Mouse (Mus musculus): ENCODE measurements around the gene Cryaa.

Gene Cryaa

DNA sequence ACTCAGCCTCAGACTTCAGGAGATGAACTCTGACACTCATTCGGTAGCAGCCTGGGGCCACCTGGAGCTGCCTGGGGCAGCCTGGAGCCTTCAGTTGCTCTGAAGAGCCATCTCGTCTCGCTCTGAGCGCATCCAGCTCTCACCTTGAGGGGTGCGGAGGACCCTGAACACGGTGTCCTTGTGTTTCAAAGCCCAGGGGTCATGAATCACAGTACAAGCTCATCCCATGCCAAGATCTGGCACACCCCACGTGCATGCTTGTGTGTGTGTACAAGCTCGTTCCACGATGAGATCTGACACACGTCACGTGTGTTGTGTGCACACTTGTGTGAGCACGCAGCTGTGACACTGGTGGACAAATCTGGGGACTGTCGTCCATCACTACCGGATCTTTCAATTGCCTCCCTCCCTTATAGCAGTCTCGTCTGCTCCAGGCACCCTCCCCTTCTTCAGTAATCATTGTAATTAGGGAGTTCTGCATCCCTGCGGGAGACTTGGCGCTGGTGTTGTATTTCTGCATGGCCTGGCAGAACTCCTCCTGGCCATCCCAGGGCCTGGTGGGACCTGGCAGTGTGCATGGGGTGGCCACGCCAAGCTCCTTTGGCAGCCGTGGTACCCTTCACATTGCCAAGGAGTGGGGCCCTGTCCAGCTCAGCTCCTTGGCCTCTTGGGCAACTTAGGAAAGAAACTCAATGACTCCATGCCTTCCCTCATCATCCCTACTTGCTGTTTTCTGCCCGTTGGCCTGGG, 27.8 kb downstream of the Cryaa start:
- CTCF ChIA-PET = no interaction called here

DNA sequence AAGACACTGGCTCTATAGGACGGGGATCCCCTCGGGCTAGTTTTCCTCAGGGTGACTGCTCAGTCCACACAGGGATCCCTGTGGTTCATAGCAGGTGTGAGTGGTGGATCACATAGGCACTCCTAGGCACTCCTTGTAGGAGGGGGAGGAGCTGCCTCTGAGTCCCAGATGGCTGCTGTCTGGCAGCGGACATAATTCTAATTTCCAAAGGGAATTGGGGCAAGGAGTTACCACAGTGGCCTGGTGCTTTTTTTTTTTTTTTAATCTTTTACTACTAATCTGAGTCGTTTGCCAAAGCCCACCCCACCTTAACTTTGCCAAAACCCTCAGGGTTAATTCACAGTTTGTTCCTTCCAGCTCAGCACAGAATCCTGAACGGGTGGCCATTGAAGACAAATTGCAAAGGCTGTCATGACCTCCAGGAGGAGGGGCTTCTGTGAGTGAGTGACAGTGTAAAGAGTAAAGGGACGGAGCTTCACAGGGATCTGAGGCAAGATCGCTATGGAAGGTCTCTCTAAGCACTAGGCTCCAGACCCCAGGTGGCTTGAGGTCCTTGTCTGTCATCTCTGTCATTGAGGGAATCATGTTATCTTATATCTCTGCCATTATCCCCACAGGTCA, 31.6 kb downstream of the Cryaa start:
- CTCF ChIA-PET = no interaction called here

DNA sequence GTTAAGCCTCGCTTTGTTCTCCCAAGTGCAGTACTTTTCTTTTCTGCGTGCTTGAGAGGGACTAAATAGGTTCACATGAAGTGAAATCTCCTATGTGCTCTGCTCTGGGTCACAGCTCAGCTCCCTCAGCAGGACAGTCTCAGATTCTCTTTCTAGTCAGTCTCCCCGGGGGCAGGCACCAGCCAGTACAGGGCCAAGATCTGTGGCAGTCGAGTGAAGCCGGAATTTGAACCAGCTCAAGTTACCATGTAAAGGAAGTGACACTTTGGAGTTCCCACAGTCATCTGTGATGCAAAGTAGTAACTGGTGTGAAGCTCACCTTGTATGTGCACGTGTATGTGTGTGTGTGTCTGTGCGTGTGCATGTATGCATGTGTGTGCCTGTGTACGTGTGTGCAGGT, 32.8 kb downstream of the Cryaa start:
- CTCF ChIA-PET = no interaction called here

DNA sequence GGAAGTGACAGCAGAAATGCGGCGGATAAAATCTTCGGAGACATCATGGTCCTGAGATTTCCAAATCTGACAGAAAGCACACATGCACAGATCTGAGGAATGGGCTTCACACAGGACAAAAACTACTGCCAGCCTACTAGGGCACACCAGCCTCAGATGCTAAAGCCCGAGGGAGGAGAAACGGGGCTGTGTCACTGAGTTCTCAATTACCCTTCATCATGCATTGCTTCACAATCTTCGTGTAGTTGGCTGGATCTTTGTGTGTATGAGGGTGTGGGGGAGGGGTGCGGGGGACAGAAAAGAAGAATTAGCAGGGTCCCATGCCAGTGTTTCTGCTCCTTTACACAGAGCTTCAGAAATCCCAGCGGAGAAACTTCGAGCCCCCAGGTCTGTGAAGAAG, 36.1 kb downstream of the Cryaa start:
- CTCF ChIA-PET = no interaction called here

DNA sequence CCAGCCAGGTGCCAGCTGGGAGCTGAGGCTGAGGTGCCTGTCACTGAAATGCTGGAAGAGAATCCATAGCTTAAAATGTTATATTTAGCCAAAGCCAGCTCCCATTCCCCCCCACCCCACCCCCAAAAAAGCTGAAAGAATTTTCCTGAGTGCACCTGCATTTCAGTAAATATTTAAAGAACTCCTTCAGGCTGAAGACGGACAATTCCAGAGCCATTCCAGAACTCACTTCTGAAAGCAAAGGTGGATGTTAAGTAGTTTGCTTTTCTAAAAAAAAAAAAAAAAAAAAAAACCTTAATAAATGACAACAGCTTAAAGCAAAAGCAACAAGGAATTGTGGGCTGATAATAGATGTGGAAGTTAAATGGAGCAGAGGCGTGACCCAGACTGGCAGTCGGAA, 36.5 kb downstream of the Cryaa start:
- CTCF ChIA-PET = interaction anchor here (0.6 kb wide), 1 partner anchor 862 kb away, joined by 3 read pairs; no protein-coding TSS in a partner anchor

DNA sequence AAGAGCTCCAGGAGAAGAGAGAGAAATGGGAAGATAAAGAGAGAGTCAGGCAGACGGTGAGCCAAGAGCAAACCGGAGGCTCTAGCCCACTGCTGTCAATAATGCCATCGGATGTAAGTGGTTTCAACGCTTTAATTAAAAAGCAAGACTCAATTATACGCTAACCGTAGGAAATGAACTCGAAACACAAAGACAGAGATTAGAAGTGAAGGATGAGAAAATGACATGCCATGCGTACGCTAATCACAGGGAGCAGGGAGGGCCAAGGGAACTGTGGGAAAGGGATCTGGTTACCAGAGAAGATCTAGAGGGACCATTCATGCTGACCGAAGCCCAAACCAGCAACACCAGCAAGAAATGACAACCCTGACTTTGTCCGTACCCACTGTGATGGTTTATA, 37.4 kb downstream of the Cryaa start:
- CTCF ChIA-PET = no interaction called here

DNA sequence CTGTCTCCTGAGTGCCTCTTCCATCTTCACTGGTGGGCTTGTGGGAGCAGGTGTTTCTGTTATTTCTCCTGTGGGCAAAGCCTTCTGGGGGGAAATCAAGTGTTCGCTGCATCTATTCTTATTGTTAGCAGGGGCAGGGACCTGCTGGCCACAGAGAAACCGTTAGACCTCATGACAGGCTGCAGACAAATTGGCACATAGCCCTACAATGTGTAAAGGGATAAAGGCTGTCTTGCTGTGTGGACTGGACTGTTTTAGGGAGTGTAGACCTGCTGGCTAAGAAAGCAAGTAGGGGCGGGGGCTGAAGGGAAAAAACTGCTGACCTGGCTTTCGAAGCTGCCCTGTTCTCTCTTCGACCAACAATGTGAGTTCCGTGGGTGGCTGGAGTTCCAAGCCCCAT, 44.0 kb downstream of the Cryaa start:
- CTCF ChIA-PET = no interaction called here

DNA sequence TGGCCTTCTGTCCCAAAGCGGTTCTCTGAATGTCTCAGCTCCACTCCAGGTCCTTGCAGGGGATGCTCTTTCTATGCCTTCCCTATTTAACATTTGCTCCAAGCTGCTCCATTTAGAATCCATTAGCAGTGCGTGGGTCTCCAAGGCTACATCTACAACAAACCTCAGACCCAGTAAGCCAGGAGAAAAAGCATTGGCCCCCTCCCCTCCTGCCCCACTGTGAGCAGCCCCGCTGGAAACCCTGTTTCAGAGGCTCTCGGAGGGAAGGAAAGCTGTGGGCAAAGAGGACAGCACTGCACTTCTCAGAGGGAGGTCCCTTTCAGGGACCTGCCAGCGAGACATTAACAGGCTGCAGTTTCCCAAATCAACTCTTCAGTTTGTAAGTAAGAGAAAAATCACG, 47.8 kb downstream of the Cryaa start:
- CTCF ChIA-PET = no interaction called here

DNA sequence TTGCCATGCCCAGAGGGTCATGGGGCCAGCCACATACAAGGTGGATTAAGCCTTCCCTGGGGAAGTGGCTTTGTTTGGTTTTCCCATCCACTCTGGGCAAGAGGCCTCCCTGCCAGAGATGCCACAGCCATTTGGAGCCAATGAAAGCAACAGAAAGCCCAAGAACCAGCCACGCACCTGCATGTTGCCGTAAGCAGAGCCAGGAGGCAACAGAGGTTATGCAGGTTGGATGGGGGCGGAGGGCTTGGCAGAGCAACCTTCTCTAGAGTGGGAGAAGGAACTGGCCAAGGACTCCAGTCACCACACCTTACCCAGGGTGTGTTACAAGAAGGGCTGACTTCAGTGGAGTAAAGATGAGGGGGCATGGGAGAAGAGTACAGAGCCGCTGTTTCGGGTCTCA, 48.6 kb downstream of the Cryaa start:
- CTCF ChIA-PET = no interaction called here

DNA sequence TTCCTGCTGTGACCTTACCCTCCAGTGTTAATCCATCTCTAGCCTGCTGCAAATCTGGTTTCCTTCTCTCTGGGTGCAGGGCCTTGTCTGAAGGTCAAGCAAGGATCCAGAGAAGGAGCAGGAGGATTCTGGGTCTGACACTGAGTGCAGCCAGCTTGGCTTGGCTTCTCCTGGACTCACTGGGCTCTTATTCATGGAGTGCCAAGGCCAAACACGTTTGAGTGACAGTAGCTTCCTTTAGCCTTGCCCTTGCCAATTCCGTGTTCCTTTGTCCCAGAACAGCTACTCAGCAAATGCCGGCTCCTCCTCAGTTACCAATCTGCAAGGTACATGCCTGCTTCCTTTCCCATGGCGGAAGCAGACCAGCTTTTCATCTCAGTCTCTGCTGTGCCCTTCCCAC, 49.6 kb downstream of the Cryaa start:
- CTCF ChIA-PET = no interaction called here

DNA sequence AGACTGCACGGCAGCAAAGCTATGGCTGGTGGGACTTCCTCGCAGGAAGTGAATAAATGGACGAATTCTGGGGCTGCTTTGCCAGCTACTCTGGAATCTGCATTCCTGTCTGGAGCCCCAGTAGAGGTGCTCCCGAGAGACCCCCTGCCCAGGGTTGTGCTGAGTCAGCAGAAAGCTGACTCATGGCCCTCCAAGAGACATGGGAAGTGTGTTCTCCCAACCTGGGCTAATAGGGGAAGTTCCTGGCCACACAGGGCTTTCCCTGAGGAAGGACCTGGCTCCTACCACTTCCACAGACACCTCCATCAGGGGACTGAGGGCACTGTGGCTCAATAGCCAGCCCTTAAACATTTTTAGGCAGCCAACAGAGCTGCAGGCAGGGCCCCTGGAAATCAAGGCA, 50.4 kb downstream of the Cryaa start:
- CTCF ChIA-PET = no interaction called here

DNA sequence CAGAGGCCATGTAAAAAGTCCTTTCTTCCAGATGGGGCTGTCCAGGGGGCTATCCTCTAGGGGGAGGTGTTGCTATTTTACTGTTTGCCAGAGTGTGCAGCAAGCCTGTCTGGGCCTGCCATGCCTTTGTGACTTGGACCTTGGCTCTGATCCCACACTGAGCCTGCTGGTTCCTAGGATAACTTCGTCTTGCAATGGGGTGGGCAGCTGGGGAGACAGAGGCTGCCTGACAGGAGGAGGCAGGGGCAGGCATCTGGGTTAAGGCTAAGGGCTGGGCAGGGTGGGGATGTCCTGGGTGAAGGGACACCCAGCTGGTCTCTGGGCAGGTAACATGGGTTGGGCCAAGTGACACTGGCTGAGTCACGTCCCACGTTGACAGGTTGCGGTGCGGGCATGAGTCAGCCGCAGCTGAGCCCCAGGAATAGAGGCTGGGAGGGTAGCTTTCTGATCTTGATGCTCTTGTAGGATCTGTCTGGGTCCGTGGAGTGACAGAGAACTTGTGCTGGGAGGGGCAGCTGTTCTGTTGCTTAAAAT, 51.4 kb downstream of the Cryaa start:
- CTCF ChIA-PET = no interaction called here

DNA sequence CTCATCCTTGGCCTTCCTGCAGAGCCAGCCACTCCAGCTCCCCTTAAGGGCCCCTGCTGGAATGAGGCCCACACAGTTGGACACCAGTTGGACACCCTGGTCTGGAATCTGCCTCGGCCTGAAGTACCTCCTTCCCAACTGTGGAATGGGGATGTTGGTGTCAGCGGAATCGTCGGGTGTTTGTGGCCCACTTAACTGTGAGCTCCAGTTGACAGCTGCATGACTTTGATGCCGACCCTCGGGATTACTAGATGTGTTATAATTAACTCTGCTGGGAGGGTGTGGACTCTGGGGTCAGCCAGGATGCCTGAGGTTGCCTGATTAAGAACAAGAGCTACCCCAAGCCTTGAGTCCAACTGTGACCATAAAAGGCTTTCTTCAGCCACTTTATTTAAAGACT, 53.4 kb downstream of the Cryaa start:
- CTCF ChIA-PET = no interaction called here

All from spleen, embryonic (tissue).